9 mouse cellular contexts compared by ENCODE assay signal in the genomic region with DNA sequence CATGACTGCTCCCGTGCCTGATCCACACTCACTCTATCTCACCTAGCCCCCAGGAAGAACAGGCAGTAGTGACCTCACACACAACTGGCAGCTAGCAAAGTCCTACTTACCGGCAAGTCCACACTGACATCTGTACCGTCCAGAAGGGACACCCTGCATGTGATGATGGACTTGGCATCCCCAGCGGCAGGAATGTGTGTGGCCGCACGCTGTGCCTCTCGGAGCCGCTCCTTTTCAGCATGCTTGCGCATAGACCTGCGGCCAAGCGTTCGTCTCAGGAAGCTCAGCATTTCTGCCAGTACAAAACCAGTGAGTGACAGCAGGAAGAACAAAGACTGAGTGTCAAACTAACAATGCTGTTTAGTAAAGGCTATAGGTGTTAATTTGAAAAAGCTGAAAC. TPM values are rescaled to one million over a fixed set of nuclear protein-coding genes. Genes with fewer than 3 reads are reported as not detected.
DNase-seq lines count a peak whose midpoint lies in the region; ATAC-seq and TF ChIP-seq lines count a peak whose summit lies in the region.
"Had no signal": no experiment of that assay in that cellular context is flagged by ENCODE, and none has a peak within 500 bp of the region (broad histone marks: within the 10 kb centered on the region; RNA-seq: fewer than 3 reads in every experiment).

No protein-coding gene starts in this region.

- ATAC-seq in intestine, embryonic 16.5 days, result peak; percentile 45
- no peak for ATAC-seq in intestine, embryonic 15.5 days
- ATAC-seq in common myeloid progenitor, adult 5-6 weeks (replicated peaks; ENCODE audit: low read depth, poor library complexity, severe bottlenecking), result peak; percentile 77
- peak; percentile 96 for ATAC-seq in heart, postnatal 0 days (ENCODE audit: insufficient read depth, low read depth)
- peak; percentile 62 for ATAC-seq in lung, embryonic 14.5 days (ENCODE audit: insufficient read depth)

- TF ChIP-seq CTCF in heart, postnatal 0 days (IDR thresholded peaks at IDR 0.05; ENCODE audit: low read depth), result peak; percentile 78
- peak; percentile 59 for TF ChIP-seq CTCF in lung, embryonic 14.5 days (IDR thresholded peaks at IDR 0.05; ENCODE audit: low read depth)

- no peak for TF ChIP-seq EP300 in heart, postnatal 0 days (IDR thresholded peaks at IDR 0.05; ENCODE audit: low read depth)

- no peaks in the 10 kb centered on the region for H3K27me3 ChIP-seq in intestine, embryonic 16.5 days (replicated peaks; ENCODE audit: control insufficient read depth, insufficient read depth, low read length)
- no peaks in the 10 kb centered on the region for H3K27me3 ChIP-seq in intestine, embryonic 15.5 days (replicated peaks)
- no peaks in the 10 kb centered on the region for H3K27me3 ChIP-seq in heart, postnatal 0 days (ENCODE audit: control insufficient read depth, insufficient read depth, low read length)
- H3K27me3 ChIP-seq in lung, embryonic 14.5 days (ENCODE audit: insufficient read depth, low read length), result no peaks in the 10 kb centered on the region

- no peaks in the 10 kb centered on the region for H3K36me3 ChIP-seq in intestine, embryonic 16.5 days (ENCODE audit: control insufficient read depth, insufficient read depth, low read length)
- no peaks in the 10 kb centered on the region for H3K36me3 ChIP-seq in intestine, embryonic 15.5 days
- no peaks in the 10 kb centered on the region for H3K36me3 ChIP-seq in heart, postnatal 0 days (replicated peaks; ENCODE audit: control insufficient read depth, insufficient read depth, low read length)
- no peaks in the 10 kb centered on the region for H3K36me3 ChIP-seq in lung, embryonic 14.5 days (ENCODE audit: insufficient read depth)

- 77% methylated on average over 12 of the region's 12 CpGs for WGBS in intestine, embryonic 16.5 days
- WGBS in intestine, embryonic 15.5 days, result 74% methylated on average over 12 of the region's 12 CpGs
- WGBS in heart, postnatal 0 days, result 30% methylated on average over 12 of the region's 12 CpGs
- WGBS in lung, embryonic 14.5 days, result 56% methylated on average over 12 of the region's 12 CpGs

- no peak overlapping the region for H3K4me3 ChIP-seq in intestine, embryonic 16.5 days (ENCODE audit: low read length)
- no peak overlapping the region for H3K4me3 ChIP-seq in intestine, embryonic 15.5 days (replicated peaks)
- no peak overlapping the region for H3K4me3 ChIP-seq in heart, postnatal 0 days (ENCODE audit: low read depth, low read length)
- H3K4me3 ChIP-seq in lung, embryonic 14.5 days (ENCODE audit: low read depth, low read length), result no peak overlapping the region
- H3K4me3 ChIP-seq: erythroblast, embryonic 14.5 days had no signal

- DNase-seq in heart, postnatal 0 days (ENCODE audit: low spot score), result peak; percentile 67
- peak; percentile 42 for DNase-seq in lung, embryonic 14.5 days
- no peak for DNase-seq in MN1 (ENCODE audit: low spot score)
- DNase-seq in left cerebral cortex, adult 8-10 months (ENCODE audit: low spot score in 2 of 2), result no peak
- no peak for DNase-seq in testis, postnatal 10 days (ENCODE audit: low spot score)

- H3K9ac ChIP-seq in intestine, embryonic 16.5 days (ENCODE audit: low read depth, low read length), result no peak overlapping the region
- no peak overlapping the region for H3K9ac ChIP-seq in intestine, embryonic 15.5 days
- H3K9ac ChIP-seq in heart, postnatal 0 days (replicated peaks; ENCODE audit: low read depth, low read length), result no peak overlapping the region
- H3K9ac ChIP-seq in lung, embryonic 14.5 days, result no peak overlapping the region

- peaks cover 8% of the 10 kb centered on the region; the same call in 1 of the 2 replicates for H3K4me1 ChIP-seq in intestine, embryonic 16.5 days (ENCODE audit: control insufficient read depth, insufficient read depth, low read length)
- H3K4me1 ChIP-seq in intestine, embryonic 15.5 days (replicated peaks), result 0 out of 2 replicates have a peak, but pooled peaks cover 2% of the 10 kb centered on the region
- H3K4me1 ChIP-seq in heart, postnatal 0 days (ENCODE audit: control insufficient read depth, insufficient read depth), result peaks cover 5% of the 10 kb centered on the region; the same call in 1 of the 2 replicates
- no peaks in the 10 kb centered on the region for H3K4me1 ChIP-seq in lung, embryonic 14.5 days (ENCODE audit: insufficient read depth)

- H3K27ac ChIP-seq in intestine, embryonic 16.5 days (ENCODE audit: low read length), result no peak overlapping the region
- no peak overlapping the region for H3K27ac ChIP-seq in intestine, embryonic 15.5 days
- no peak overlapping the region; the same call in 1 of the 2 replicates for H3K27ac ChIP-seq in heart, postnatal 0 days (ENCODE audit: low read depth)
- H3K27ac ChIP-seq in lung, embryonic 14.5 days (ENCODE audit: low read depth), result 0 out of 2 replicates have a peak overlapping the region, but pooled peaks have one; percentile 1

- H3K9me3 ChIP-seq in intestine, embryonic 16.5 days (ENCODE audit: control insufficient read depth, low read length), result no peaks in the 10 kb centered on the region
- H3K9me3 ChIP-seq in intestine, embryonic 15.5 days, result no peaks in the 10 kb centered on the region
- H3K9me3 ChIP-seq in heart, postnatal 0 days (replicated peaks; ENCODE audit: control insufficient read depth, low read length), result no peaks in the 10 kb centered on the region
- H3K9me3 ChIP-seq in lung, embryonic 14.5 days (ENCODE audit: low read depth, low read length), result no peaks in the 10 kb centered on the region

- no peak overlapping the region for H3K4me2 ChIP-seq in intestine, embryonic 16.5 days (ENCODE audit: low read depth, low read length)
- H3K4me2 ChIP-seq in intestine, embryonic 15.5 days (replicated peaks), result no peak overlapping the region
- no peak overlapping the region for H3K4me2 ChIP-seq in heart, postnatal 0 days (ENCODE audit: low read depth, low read length)
- H3K4me2 ChIP-seq in lung, embryonic 14.5 days, result no peak overlapping the region; the same call in 1 of the 2 replicates

RNA-seq across cellular contexts. Expression of gene Epb41l5, which starts 6.4 kb away (rescaled TPM):
- 36.3 and 36.9 TPM in 2 replicates for polyA plus RNA-seq in intestine, embryonic 16.5 days (2015; fragmentation: Nextera tagmentation; extraction: Ambion mirVana)
- 38.6 and 39.4 TPM in 2 replicates for polyA plus RNA-seq in intestine, embryonic 15.5 days (2015; fragmentation: Nextera tagmentation; extraction: Ambion mirVana)
- 2.1 and 7.8 TPM in 2 replicates for total RNA-seq in common myeloid progenitor, adult 5-6 weeks (2017)
- total RNA-seq in heart, postnatal 0 days (2014; rRNA removed; ENCODE audit: low replicate concordance), result 6.3 and 6.8 TPM in 2 replicates
- polyA plus RNA-seq in heart, postnatal 0 days (2015; fragmentation: Nextera tagmentation; extraction: Ambion mirVana), result 4.2 and 4.8 TPM in 2 replicates
- 49.9 and 55.7 TPM in 2 replicates for polyA plus RNA-seq in lung, embryonic 14.5 days (2014; fragmentation: Nextera tagmentation; extraction: Ambion mirVana)
- total RNA-seq in left cerebral cortex, adult 8-10 months (2022), result 10 to 100 TPM in 1 of 4 experiments, 1 to 10 TPM in 3; 7.0 to 10.8 (median 7.9) TPM

Comparison
In these comparisons a context has a peak if more than half of its experiments do, and no peak if none do; other contexts are left out.
1. DNase-seq: peak in heart, postnatal 0 days (single experiment) and lung, embryonic 14.5 days (single experiment); none in MN1 (single experiment), left cerebral cortex, adult 8-10 months (0 of 2) and testis, postnatal 10 days (single experiment).